Mouse (Mus musculus): ENCODE results near the gene Thbs2.

DNA sequence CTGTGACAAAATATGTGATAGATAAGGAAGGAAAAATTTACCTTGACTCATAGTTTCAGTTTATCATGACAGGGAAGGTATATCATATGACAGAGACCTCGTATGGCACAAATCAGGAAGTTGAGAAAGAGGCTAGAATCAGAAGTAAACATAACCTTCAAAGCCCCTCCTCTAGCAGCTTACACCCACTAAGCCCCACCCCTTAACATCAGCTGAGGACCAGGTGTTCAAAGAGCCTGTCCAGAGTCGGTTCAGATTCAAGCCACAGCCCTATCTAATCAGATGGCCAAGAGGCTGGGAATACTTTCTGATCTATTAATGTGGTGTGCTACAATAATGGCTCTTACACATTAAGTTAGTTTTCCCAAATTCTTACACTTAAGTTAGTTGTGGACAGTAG is 30.8 kb upstream of the Thbs2 start:
- TF ChIP-seq POLR2A (IDR thresholded peaks at IDR 0.05; ENCODE audit: low read depth, low read length) (no peak), CTCF (IDR thresholded peaks at IDR 0.05; ENCODE audit: extremely low read depth, insufficient read length, insufficient replicate concordance, low read depth, low read length) (no peak)
